Mouse (Mus musculus) ovary, postnatal 10 days (tissue): ENCODE results near the gene Dbx2.

ENCODE experiments used
- DNase-seq: peaks from one replicate; pipeline ENCODE4 v3.0.0; 2022; ENCODE audit warnings: low spot score

Dbx2 gene

DNA sequence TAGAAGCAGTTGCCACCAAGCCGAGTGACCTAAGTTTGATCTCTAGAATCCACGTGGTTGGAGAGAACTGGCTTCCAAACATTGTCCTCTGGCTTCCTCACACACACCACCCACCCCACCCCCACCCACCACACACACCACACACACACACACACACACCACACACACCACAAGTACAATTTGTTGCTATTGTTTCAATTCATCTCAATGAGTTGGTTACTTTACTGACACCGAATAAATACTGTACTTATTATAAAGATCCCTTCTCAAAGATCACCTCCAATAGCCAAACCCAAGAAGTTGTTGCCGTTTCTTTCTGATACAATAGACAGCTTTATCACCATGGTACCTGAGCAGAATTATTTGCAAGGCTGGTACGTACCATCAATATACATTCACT, at the start of gene Dbx2:
Gene Dbx2 (minus strand): TSS at position 101 of the 400 bp plus-strand sequence.
- no peak for DNase-seq

- DNase-seq = no peak
Observed at GRCm38 (mm10) chr15:95702206-95702605, 46.4 kb upstream of the Dbx2 start.

DNA sequence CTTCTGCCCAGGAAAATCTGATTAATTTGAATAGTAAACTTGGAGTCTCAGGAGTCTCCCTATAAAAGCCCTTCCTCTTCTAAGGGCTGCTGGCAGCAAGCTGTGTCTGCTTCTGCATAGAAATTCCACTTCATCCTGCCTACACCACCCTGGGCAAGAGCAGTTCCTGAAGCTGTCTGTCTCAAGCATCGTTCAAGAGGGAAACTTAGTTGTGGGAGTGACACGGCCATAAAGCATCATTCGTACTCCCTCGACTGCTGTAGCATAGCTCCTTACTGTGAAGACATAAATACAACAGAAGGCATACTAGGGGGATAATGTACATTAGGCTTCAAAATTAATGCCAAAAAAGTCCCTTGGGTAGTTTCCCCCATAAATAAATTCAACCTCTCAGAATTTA, 45.8 kb upstream of the Dbx2 start:
- DNase-seq = no peak

DNA sequence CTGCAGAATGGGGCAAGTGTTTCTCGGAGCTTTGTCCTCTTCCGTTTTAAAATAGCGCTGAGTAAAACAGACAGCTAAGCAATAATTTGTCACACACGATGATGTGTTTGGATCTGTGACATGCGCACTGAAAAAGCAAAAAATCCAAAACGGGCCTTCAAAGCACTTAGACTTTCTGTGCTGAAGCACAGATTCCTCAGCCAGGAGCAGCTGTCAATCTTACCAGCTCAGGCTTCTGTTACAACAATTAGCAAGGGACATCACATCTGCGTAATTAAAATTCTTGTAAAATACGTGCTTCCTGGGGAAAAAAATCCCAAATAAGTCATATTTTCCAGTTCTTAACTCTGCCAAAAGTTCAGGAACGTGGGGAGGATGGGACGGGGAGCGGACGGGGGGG, 43.6 kb upstream of the Dbx2 start:
- DNase-seq = no peak

DNA sequence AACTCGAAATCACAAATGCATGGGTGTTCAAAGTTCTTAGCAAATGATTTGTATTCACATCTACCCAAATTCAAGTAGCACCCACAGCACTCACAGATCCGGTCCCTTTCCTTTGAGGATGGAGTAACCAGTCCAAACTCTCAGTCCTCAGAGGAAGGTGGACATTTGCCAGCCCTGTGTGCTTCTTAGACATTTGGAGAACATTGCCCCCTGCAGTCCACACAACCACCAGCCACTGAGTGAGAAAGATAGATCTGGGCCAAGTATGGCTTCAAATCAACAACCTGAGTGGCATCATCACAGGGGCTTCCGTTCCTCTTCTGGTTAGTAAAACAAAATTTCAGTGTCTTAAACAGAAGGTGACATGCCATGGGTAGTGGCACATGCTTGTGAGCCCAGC, 38.0 kb upstream of the Dbx2 start:
- DNase-seq = no peak

DNA sequence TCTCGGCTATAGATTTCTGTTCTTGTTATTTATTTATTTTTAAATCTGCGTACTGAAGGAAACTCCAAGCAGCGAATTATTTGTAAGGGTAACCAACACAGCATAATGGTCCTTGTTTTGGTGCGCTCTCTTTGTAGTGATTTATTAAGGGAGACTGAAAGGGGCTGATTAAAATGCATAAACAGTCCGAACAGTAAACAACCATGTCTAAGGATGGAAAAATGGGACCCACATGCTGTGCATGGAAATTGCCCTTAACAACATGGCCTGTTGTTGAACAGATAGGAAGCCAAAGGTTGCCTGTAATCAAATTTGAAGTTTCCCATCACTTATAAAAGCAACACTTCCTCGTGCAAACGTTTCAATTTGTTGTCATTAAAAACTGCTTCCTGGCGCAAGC, 35.8 kb upstream of the Dbx2 start:
- no peak for DNase-seq

GRCm38 (mm10) chr15:95691129-95691528, 35.4 kb upstream of the Dbx2 start:
- DNase-seq = no peak

GRCm38 (mm10) chr15:95682620-95683019, 26.9 kb upstream of the Dbx2 start:
- no peak for DNase-seq

DNA sequence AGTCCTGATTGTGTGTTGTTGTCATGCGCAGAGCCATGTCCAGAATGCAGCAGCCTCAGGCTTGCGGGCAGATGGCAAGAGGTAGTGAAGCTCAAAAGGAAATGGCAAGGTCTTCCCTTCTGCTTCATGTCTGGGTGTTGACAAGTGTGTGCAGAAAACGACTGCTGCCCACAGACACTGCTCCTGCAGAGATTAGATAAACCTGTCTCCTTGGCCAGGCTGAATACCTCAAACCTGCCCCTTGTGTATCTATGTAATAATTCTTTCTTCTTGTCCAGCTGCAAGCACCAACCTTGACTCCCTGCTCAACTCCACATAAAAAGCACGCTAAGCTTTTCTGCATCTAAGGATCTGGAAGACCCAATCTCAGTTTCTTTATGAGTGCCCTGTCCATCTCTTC, 19.9 kb upstream of the Dbx2 start:
- DNase-seq = no peak

DNA sequence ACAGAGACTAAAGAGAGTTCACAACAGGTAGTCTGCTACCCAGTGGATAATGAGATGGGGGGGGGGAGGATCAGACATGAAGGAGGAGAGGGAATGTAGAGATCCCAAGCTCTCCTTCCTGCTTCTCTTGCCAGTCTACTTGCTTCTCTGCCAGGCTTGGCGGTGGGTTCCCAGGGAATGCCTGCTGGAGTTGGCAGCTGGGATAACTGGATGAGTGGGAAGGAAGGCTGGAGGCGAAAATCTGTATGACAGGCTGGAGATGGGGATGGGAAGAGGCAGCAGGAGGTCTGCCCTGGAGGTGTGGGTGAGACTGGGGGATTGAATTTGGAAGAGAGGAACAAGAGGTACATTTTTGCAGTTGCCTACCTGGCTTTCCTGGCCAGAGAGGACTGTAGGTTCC, 19.4 kb upstream of the Dbx2 start:
- no peak for DNase-seq

GRCm38 (mm10) chr15:95667209-95667608, 11.4 kb upstream of the Dbx2 start:
- DNase-seq = no peak

DNA sequence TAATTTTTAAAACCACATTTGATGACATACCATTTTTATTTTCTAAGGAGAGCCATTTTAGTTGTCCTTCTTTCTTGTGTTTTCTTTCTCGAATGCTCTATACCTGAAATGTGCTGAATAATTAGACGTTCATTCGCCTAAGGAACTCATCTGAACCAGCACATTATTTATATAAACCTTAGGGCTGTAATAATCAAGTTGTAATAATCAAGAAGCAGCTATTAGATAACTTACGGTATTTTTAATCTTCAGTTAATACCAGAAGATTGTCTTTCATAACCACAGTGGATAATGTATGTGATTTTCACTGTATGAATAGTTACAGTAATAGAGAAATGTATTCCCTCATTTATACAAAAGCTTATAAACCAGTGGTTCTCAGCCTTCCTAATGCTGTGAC, 9.2 kb upstream of the Dbx2 start:
- DNase-seq = no peak

DNA sequence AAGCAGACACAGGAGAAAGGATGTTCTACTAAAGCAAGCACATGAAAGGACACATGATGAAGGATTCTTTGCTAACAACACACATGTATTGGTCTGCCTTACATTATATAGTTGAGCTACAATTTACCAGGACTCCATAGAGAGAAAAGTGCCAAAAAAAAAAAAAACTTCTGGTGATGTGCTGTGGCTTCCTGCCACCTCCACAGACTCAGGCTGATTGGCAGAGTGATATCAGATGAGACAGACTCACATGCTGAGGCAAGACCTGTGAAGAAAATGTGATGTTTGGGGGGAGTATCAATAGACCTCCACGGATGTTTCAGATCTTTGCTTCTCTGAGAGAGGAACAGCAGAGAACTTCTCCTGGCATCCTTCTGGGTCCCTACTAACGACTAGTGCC, 6.0 kb upstream of the Dbx2 start:
- DNase-seq = no peak

DNA sequence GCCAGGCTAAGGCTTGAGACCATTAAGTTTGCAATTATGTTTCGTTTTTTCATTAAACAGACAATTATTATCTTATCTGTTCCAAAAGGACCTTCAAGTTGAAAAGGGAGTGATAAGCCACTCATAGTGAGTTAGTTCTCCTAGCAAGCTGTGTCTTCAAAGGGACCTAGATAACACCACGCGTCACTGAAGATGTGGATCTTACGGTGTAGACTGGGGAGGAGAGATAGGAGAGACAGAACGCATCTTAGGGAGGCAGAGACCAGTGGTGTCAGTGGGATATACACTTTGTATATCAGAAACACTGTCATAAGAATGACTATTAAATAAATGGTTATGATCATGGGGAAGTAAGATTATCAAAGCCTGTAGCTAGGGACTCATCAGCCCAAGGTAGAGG, 4.6 kb upstream of the Dbx2 start:
- no peak for DNase-seq

DNA sequence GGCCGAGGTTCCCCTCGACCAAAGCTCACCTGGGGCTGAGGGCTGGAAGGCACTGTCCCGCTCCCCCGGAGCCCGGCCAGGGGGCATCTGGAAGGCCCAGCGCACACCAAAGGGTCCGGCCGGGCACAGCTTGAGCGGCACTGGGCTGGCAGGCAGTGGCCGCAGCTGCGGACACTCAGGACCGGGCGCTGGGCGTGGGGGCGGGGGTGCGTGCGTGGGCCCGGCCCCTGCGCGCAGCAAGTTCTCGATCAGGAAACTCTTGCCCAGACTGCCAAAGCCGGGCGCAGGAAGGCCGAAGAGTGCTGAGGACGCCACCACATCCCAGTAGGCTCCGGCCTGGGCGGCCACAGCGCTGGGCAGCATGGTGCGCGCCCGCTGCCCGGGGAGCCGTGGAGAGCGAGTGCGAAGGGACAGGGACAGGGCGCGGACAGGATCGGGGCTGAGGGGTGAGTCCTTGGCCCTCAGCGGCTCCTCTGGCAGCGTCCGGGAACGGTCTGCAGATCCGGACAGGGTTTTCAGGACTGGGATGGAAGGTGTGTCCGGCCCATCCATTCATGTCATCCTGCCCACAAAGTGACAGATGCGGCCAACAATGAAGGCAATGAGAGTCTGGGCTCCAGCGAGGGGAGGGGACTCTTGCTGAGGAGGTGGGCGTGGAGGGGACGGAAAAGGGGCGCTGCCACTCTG, 1.4 kb downstream of the Dbx2 start:
- DNase-seq = peak; percentile 4

GRCm38 (mm10) chr15:95653812-95654210, 1.9 kb downstream of the Dbx2 start:
- DNase-seq = no peak

DNA sequence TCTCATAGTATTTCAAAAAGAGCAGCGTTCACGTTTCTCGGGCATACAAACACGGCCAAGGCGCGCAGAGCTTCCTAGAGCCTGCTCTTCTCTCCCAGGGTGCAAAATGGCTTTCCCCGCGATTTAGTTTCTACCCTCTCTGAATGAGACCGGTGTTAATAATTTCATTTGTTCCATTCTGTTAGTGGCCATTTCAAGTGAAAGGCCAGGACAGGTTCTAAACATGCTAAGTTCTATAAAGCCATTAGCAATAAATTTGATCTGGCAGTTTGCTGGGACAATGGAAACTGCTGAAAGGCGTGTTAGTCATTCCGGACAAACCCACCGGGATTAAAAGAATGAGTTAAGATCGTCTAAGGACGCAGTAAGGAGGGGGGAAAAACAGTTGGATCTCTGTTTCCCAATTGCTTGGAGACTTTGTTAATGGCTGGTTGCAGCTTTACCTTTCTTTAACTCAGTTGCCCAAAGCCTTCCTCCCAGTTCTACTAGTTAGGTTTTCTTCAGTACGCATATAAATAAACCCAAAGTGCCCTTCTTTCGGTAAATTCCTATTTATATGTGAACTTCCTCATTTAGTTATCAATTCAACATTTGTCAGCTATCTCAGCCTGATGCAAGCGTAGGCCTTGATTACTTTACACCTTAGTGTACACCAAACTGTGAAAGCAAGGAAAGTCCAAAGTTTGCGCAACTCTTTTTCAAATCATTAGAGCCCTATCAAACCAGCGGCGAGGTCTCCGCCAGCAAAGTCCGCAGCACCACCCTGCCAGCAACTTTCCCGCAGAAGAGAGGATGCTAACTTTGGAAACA, 2.7 kb downstream of the Dbx2 start:
- no peak for DNase-seq

- no peak for DNase-seq
Observed at GRCm38 (mm10) chr15:95651824-95652223, 3.9 kb downstream of the Dbx2 start.

- no peak for DNase-seq
Observed at GRCm38 (mm10) chr15:95643505-95644029, 12.2 kb downstream of the Dbx2 start.

DNA sequence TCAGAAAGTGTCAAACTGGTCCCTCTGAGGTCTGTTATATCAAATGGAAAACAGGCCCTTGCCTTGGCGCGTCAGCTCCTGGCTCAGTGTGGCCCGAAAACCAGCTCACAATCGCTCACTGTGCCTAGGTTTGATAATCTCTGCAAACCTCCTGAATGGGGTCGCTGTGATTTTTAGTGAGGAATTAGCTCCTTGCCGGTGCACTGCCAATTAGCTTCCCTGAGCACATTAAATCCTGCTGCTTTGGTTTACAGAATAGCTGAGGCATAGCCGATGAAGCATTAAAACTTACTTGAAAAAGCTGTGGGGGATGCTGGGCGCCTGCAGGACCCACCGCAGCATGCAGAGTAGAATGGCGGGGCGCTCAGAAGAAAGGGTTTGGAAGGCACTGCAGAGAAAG, 15.4 kb downstream of the Dbx2 start:
- DNase-seq = no peak

DNA sequence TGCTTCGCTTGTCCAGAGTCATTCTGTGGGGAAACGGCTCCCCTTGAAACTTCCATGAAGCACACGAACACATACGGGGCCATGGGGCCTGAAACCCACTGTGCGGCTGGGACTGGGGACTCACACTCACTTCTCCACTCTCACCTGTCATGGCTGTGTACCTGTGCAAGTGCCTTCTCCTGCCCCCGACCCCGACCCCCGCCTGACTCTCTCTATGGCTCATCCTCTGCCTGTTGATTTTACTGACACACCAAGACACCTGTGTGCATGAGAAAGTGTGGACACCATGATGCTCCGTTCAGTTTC, 16.0 kb downstream of the Dbx2 start:
- DNase-seq = no peak

DNA sequence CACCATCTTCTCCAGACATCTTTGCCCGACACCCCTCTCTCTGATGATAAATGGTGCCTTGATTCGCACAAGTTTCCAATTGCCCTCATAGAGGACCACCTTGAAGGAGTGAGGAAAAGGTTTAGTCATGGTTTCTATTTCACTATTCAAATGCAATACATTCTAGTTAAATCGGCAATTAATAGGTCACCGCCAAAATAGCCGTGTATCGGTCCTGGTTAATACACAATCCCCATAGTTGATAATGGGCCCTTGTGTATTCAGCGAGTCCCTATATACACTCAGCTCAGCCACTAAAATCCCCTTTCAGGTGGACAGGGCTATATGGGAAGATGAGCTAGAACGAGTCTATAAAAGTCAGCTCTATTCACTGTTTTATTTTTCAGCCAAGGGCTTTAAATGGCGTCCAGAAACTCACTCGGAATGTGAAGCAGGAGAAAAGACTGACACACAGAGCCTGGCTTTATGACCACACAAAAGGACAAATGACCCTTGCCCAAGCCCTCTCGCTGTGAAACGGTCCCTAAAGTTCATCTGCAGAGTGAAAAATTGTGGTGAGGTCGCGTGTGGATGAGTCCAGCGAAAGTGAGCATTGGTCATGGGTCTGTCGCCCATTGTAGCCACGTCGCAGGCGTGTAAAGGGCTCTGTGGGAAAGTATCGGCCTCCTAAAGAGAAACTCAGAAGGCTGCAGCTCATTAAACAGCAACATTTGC, 16.5 kb downstream of the Dbx2 start:
- DNase-seq = no peak

GRCm38 (mm10) chr15:95624396-95624795, 31.4 kb downstream of the Dbx2 start:
- DNase-seq = no peak
